In the genomic region with DNA sequence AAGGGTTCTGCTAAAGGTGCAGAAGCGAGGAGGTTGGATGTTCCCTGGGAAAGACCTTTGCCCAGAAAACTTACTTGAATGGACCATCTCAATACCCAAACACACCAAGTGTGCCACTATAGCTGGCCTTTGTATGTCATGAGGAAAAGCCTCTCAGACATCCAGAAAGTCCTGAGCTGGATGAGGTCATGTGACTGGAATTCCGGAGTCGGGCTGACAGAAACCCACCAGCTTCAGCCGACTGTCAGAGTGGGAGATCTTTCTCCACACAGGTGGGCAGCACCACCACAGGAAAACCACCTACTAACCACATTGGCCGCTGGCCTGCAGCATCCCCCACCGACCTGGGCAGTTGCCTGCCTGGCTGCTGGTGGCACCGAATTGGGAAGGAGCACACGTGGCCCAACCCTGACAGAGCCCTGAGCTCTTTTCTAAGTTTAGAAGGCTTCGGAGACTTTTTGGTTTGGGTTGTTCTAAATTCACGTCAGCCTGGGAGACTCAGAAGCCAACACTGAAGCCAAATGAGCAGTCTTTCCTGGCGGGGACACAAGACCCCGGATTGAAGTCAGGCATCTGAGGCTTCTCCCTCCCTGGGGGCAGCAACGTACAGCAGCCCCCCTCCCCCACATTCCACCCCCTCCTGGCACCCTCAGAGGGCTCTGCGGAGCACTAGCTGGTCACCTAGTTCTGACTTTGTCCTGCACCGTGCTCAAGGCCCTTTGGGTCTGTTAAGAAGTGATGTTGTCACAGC, we compare ENCODE assay signal across 29 mouse cellular contexts.
A peak's percentile ranks its signal among the peaks of the same experiment; 100 is the strongest.
DNase-seq lines count a peak whose midpoint lies in the region; ATAC-seq and TF ChIP-seq lines count a peak whose summit lies in the region.
"Had no signal": no experiment of that assay in that cellular context is flagged by ENCODE, and none has a peak within 500 bp of the region (broad histone marks: within the 10 kb centered on the region; RNA-seq: fewer than 3 reads in every experiment).

No protein-coding gene starts in this region.

- no peaks in the 10 kb centered on the region for H3K9me3 ChIP-seq in heart, embryonic 11.5 days (replicated peaks; ENCODE audit: control insufficient read depth, low read length)
- H3K9me3 ChIP-seq in lung, embryonic 16.5 days (ENCODE audit: control insufficient read depth, low read length) = no peaks in the 10 kb centered on the region
- H3K9me3 ChIP-seq in intestine, embryonic 15.5 days = no peaks in the 10 kb centered on the region
- H3K9me3 ChIP-seq in stomach, postnatal 0 days (ENCODE audit: control insufficient read depth, low read length) = no peaks in the 10 kb centered on the region
- H3K9me3 ChIP-seq in midbrain, embryonic 10.5 days (replicated peaks) = no peaks in the 10 kb centered on the region
- H3K9me3 ChIP-seq: embryonic facial prominence, embryonic 13.5 days; forebrain, embryonic 13.5 days; liver, embryonic 15.5 days; lung, embryonic 15.5 days; neural tube, embryonic 15.5 days had no signal

- H3K27me3 ChIP-seq in heart, embryonic 11.5 days (ENCODE audit: control insufficient read depth, insufficient read depth, low read length) = no peaks in the 10 kb centered on the region
- no peaks in the 10 kb centered on the region for H3K27me3 ChIP-seq in lung, embryonic 16.5 days (ENCODE audit: control insufficient read depth, insufficient read depth, low read depth, low read length)
- no peaks in the 10 kb centered on the region for H3K27me3 ChIP-seq in intestine, embryonic 15.5 days (replicated peaks)
- H3K27me3 ChIP-seq in stomach, postnatal 0 days (ENCODE audit: control insufficient read depth, insufficient read depth, low read length) = no peaks in the 10 kb centered on the region
- H3K27me3 ChIP-seq in midbrain, embryonic 10.5 days (ENCODE audit: low read depth, poor library complexity, severe bottlenecking) = no peaks in the 10 kb centered on the region
- H3K27me3 ChIP-seq: embryonic facial prominence, embryonic 13.5 days; forebrain, embryonic 13.5 days; liver, embryonic 15.5 days; lung, embryonic 15.5 days; neural tube, embryonic 15.5 days had no signal

- 63% methylated on average over 15 of the region's 15 CpGs for WGBS in heart, embryonic 11.5 days (ENCODE audit: insufficient replicate concordance)
- 80% methylated on average over 15 of the region's 15 CpGs for WGBS in lung, embryonic 16.5 days
- 82% methylated on average over 15 of the region's 15 CpGs for WGBS in intestine, embryonic 15.5 days
- 68% methylated on average over 15 of the region's 15 CpGs for WGBS in stomach, postnatal 0 days
- WGBS in midbrain, embryonic 10.5 days = 85% methylated on average over 15 of the region's 15 CpGs

- no peak for DNase-seq in heart, postnatal 25 days (ENCODE audit: low spot score)
- DNase-seq in lung, postnatal 25 days (ENCODE audit: low spot score) = no peak
- no peak for DNase-seq in stomach, postnatal 0 days (ENCODE audit: low spot score)
- no peak for DNase-seq in midbrain, embryonic 10.5 days (ENCODE audit: low spot score)
- DNase-seq in right cerebral cortex, postnatal 14 days = no peak
- DNase-seq: adrenal gland, adult 8-10 months; cerebellum, adult 2 months; cerebellum, postnatal 36 days; embryo, embryonic 11 days; gastrocnemius, postnatal 10 days; kidney, adult 18-20 months; layer of hippocampus, adult 9-11 months; liver; thymus, postnatal 14 days had no signal

- no peak overlapping the region for H3K4me2 ChIP-seq in heart, embryonic 11.5 days
- H3K4me2 ChIP-seq in lung, embryonic 16.5 days (ENCODE audit: low read depth, low read length) = no peak overlapping the region
- H3K4me2 ChIP-seq in intestine, embryonic 15.5 days (replicated peaks) = no peak overlapping the region
- H3K4me2 ChIP-seq in stomach, postnatal 0 days (replicated peaks; ENCODE audit: low read depth) = no peak overlapping the region
- H3K4me2 ChIP-seq: embryonic facial prominence, embryonic 13.5 days; forebrain, embryonic 13.5 days; hindbrain, embryonic 14.5 days; liver, embryonic 15.5 days; lung, embryonic 15.5 days; midbrain, embryonic 11.5 days; neural tube, embryonic 15.5 days had no signal

- TF ChIP-seq CTCF in stomach, postnatal 0 days (IDR thresholded peaks at IDR 0.05; ENCODE audit: low read depth) = no peak

- peak overlapping the region; percentile 67; the same call in 1 of the 2 replicates for H3K27ac ChIP-seq in heart, embryonic 11.5 days (ENCODE audit: low read depth, low read length)
- 0 out of 2 replicates have a peak overlapping the region, but pooled peaks have one; percentile 4 for H3K27ac ChIP-seq in lung, embryonic 16.5 days (ENCODE audit: low read length)
- H3K27ac ChIP-seq in intestine, embryonic 15.5 days = peak overlapping the region; percentile 11; the same call in 1 of the 2 replicates
- H3K27ac ChIP-seq in stomach, postnatal 0 days (replicated peaks) = 0 out of 2 replicates have a peak overlapping the region, but pooled peaks have one; percentile 49
- H3K27ac ChIP-seq in midbrain, embryonic 10.5 days (replicated peaks) = no peak overlapping the region
- H3K27ac ChIP-seq: embryonic facial prominence, embryonic 13.5 days; forebrain, embryonic 13.5 days; hindbrain, embryonic 14.5 days; kidney, postnatal 0 days; left cerebral cortex, adult 2 months; liver, embryonic 15.5 days; lung, embryonic 15.5 days; macrophage; neural tube, embryonic 15.5 days had no signal

- H3K4me1 ChIP-seq in heart, embryonic 11.5 days (ENCODE audit: control insufficient read depth, insufficient read depth, low read length) = peaks cover 38% of the 10 kb centered on the region
- H3K4me1 ChIP-seq in lung, embryonic 16.5 days (replicated peaks; ENCODE audit: control insufficient read depth, insufficient read depth, low read length) = peaks cover 39% of the 10 kb centered on the region
- H3K4me1 ChIP-seq in intestine, embryonic 15.5 days (replicated peaks) = peaks cover 23% of the 10 kb centered on the region
- no peaks in the 10 kb centered on the region; the same call in 1 of the 2 replicates for H3K4me1 ChIP-seq in stomach, postnatal 0 days (replicated peaks; ENCODE audit: control insufficient read depth, insufficient read depth)
- peaks cover 16% of the 10 kb centered on the region for H3K4me1 ChIP-seq in midbrain, embryonic 10.5 days
- H3K4me1 ChIP-seq: forebrain, embryonic 13.5 days; liver, embryonic 15.5 days had no signal

- intact Hi-C loops in heart, postnatal 25 days (cut with DNase I) = no loop called here

- H3K4me3 ChIP-seq in heart, embryonic 11.5 days (ENCODE audit: low read depth, low read length) = no peak overlapping the region
- no peak overlapping the region for H3K4me3 ChIP-seq in lung, embryonic 16.5 days (ENCODE audit: low read length)
- no peak overlapping the region for H3K4me3 ChIP-seq in intestine, embryonic 15.5 days (replicated peaks)
- H3K4me3 ChIP-seq in stomach, postnatal 0 days (ENCODE audit: low read depth, low read length) = no peak overlapping the region
- no peak overlapping the region for H3K4me3 ChIP-seq in midbrain, embryonic 10.5 days
- H3K4me3 ChIP-seq: embryonic facial prominence, embryonic 13.5 days; erythroblast, embryonic 14.5 days; forebrain, embryonic 13.5 days; left cerebral cortex, adult 2 months; liver, embryonic 15.5 days; lung, embryonic 15.5 days; neural tube, embryonic 15.5 days had no signal

- H3K9ac ChIP-seq in heart, embryonic 11.5 days (ENCODE audit: low read depth, low read length) = no peak overlapping the region
- no peak overlapping the region for H3K9ac ChIP-seq in lung, embryonic 16.5 days (ENCODE audit: low read length)
- H3K9ac ChIP-seq in intestine, embryonic 15.5 days = no peak overlapping the region
- H3K9ac ChIP-seq in stomach, postnatal 0 days (ENCODE audit: low read length) = no peak overlapping the region
- H3K9ac ChIP-seq: embryonic facial prominence, embryonic 13.5 days; forebrain, embryonic 13.5 days; hindbrain, embryonic 14.5 days; liver, embryonic 15.5 days; lung, embryonic 15.5 days; neural tube, embryonic 15.5 days had no signal

- no peaks in the 10 kb centered on the region for H3K36me3 ChIP-seq in heart, embryonic 11.5 days (ENCODE audit: control insufficient read depth, insufficient read depth, low read length)
- H3K36me3 ChIP-seq in lung, embryonic 16.5 days (ENCODE audit: control insufficient read depth, insufficient read depth, low read length) = peaks cover 5% of the 10 kb centered on the region; the same call in 1 of the 2 replicates
- no peaks in the 10 kb centered on the region for H3K36me3 ChIP-seq in intestine, embryonic 15.5 days
- H3K36me3 ChIP-seq in stomach, postnatal 0 days (ENCODE audit: control insufficient read depth, insufficient read depth, low read length) = no peaks in the 10 kb centered on the region
- H3K36me3 ChIP-seq in midbrain, embryonic 10.5 days = no peaks in the 10 kb centered on the region
- H3K36me3 ChIP-seq: liver, embryonic 15.5 days; lung, embryonic 15.5 days; neural tube, embryonic 15.5 days had no signal

- no peak for TF ChIP-seq EP300 in stomach, postnatal 0 days (optimal IDR thresholded peaks at IDR 0.05)

- no peak for ATAC-seq in heart, embryonic 11.5 days (replicated peaks; ENCODE audit: insufficient number of reproducible peaks, low FRiP score, low TSS enrichment)
- no peak for ATAC-seq in lung, embryonic 16.5 days (ENCODE audit: low read depth)
- ATAC-seq in intestine, embryonic 15.5 days = no peak
- no peak for ATAC-seq in stomach, postnatal 0 days (ENCODE audit: low FRiP score, low TSS enrichment)
- ATAC-seq: activated CD4-positive, CD25-positive, alpha-beta regulatory T cell, adult 4 months; forebrain, embryonic 13.5 days had no signal
